Mouse (Mus musculus) thymus, adult 2 months (tissue): ENCODE data around the gene Exd2.

Experiments used
- CTCF ChIP-seq: fragments of 200-500 bp; IDR thresholded peaks from 2 replicates; pipeline ENCODE4 v1.5.1; 2012; ENCODE audit warnings: mild to moderate bottlenecking, control low read depth, low read length, moderate library complexity, borderline replicate concordance; ENCODE audit not compliant: control insufficient read depth, poor library complexity, insufficient read depth; ENCODE audit errors: extremely low read depth
- POLR2A ChIP-seq: fragments of 200-500 bp; IDR thresholded peaks from 2 replicates; pipeline ENCODE4 v1.6.1; 2012; ENCODE audit warnings: mild to moderate bottlenecking, low read length, control low read depth, moderate library complexity; ENCODE audit not compliant: control insufficient read depth, poor library complexity, insufficient read depth; ENCODE audit errors: extremely low read depth

DNA sequence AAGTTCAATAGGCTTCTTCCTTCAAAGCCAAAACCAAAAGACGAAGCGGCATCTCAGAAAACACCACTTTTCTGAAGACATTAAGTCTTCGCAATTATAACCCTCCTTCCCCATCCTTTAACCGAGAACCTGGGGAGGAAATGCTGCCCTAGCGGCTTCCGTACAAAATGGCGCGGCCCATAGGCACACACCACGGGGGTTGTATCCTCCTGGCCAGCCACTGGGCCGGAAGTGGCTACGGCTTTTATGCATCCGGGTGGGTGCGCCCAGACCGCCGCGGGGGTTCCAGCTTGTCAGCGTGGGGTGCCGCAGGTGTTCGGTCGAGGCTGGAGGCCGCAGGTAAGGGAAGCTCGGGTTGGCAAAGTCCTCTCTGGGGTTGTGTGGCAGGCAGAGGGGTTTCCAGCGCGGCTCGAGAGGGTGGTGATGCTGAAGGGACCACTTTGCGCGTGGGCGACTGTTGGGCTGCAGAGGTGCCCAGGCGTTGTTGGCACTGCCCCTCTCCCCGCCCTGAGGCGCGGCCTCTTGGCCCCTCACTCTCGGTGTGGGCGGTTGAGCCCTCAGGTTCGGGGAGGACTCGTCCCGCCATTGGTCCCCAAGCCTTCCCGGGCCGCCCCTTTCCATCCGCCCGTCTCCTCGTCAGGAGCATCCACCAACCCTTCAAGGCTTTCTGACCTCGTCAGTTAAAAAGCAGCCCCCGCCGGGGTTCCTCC, at the start of gene Exd2:
- TF ChIP-seq POLR2A, result no peak
- TF ChIP-seq CTCF, result no peak; the same call in 1 of the 2 replicates
